Mouse (Mus musculus) heart, postnatal 36 days (tissue): ENCODE data around the gene Napepld. TPM values are rescaled to one million over a fixed set of nuclear protein-coding genes. Genes with fewer than 3 reads are reported as not detected.
A peak's percentile ranks its signal among the peaks of the same experiment; 100 is the strongest.
"Not testable (repeated sequence)": the region's sequence is repeated elsewhere in the genome, so short reads cannot be mapped to it uniquely, and the experiment has no call there.

ENCODE experiments used
- DNase-seq, 2 experiments: peaks; one replicate each; pipeline ENCODE4 v3.0.0; 2021 to 2022
- intact Hi-C: fragments of 180-260 bp; cut with DNase I; formaldehyde crosslinking; loops from one replicate; pipeline ENCODE4 v1.15.1; 2025
- total RNA-seq, 2 experiments: library from RNA; stranded (reverse); gene quantifications; 2 replicates each; pipeline ENCODE4 v1.2.3; 2021

Napepld gene
- total RNA-seq, 2 experiments from 2014 or later: 4.3 to 5.4 TPM

GRCm38 (mm10) chr5:21672812-21673635 lies 28.2 kb downstream of the Napepld start:
- intact Hi-C loops: no loop called here
- no peak for DNase-seq

- intact Hi-C loops: no loop called here
Observed at GRCm38 (mm10) chr5:21669307-21669706, 31.9 kb downstream of the Napepld start.

GRCm38 (mm10) chr5:21667191-21668137 lies 33.7 kb downstream of the Napepld start:
- DNase-seq: no peak
- intact Hi-C loops: no loop called here

More at GRCm38 (mm10) chr5:21669307-21669706, 31.9 kb downstream of the Napepld start:
- no peak for DNase-seq

GRCm38 (mm10) chr5:21663081-21663480 lies 38.1 kb downstream of the Napepld start:
- intact Hi-C loops: no loop called here
- no peak for DNase-seq

DNA sequence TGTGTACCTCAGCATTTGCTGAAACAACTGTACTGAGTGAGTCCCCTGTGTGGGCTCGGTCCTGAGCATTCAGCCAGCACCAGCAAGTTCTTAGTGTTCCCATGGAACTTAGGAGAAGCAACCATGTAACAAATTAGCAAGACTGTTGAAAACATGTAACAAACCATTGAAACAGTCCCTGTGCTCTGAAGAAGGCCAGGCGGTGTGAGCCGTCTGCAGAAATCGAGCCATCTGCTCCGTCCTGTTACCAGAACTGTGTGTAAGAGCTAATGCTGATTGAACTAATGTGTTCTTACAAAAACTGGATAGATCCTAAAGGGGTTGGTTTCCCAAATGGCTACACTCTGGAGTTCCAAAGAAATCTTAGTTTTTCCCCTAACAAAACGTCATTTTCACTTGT lies 40.3 kb downstream of the Napepld start:
- DNase-seq: no peak

DNA sequence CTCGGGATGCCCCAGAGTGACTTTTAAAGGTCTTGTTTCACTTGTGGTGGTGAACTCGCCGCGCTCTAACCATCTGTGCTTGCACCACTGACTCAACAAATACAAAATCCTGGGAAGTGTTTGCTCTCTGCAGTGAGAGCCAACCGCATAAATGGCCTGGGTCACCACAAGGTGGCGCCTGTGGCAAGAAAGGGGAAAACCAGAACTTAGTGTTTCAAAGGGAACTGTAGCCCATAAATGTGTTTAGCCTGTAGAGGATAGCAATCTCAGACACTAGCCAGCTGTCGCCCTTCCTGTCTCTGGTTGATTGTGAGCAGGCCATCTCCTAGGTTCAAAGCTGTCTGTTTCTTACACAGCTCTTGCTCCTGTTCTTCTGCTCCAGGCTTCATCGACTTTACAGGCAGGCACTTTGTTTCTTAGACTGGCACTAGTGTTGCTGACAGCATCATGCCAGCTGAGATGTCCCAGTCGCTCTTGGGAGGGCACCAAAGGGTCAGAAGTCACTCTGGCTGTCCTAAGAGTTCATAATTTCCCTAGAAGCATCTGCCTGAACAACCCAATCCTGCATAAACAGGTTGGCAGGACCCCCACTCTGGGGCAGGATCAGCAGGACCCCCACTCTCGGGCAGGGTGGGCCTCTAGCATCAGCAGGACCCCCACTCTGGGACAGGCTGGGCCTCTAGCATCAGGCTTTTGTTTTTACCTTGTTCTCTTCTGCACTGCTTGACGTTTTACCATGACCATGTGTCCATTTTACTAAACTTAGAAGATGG lies 42.4 kb downstream of the Napepld start:
- intact Hi-C loops: loop anchor here (1.0 to 5.0 kb wide), 2 partner anchors 43 to 76 kb away; partner anchors contain the start of gene Napepld
- peak; percentile 76 to 86 for DNase-seq

More for the DNA sequence above, 40.3 kb downstream of the Napepld start:
- intact Hi-C loops: no loop called here

DNA sequence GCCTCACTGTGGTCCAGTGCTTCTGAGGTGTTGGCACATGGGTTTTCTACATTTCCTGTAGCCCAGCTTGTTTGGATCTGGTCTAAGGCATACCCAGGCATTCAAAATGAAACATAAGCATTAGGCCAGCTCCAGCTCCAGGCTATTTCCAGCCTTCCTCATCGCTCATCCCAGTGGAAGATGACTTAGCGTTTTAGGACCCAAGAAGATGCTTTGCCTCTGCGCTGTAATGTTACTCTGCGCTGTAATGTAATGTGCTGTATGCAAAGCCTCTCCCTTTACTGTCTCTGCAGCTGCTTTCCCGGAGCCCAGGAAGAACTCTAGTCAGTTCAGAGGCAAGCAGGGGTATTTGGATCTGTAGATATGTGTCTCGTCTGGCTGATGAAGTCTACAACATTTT lies 43.2 kb downstream of the Napepld start:
- intact Hi-C loops: loop anchor here (1.0 to 5.0 kb wide), 2 partner anchors 44 to 77 kb away; partner anchors contain the start of gene Napepld
- no peak for DNase-seq

DNA sequence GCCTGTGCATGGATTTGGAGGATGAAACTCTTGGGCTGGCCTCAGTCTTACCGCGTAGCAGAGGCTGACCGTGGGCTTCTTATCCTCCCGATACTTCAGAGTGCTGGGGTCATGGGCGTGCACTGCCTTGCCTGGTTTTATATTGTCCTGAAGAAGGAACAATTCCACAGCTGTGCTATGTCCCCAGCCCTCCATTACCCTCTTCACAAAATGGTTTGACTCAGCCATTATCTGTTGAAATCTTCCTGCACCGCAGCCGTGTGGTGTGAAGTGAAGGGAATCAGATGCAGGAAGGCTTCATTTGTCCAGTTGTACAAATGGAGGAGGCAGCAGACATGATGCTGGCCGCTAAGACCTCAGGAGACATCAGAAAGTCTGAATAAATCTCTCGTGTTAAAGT lies 44.3 kb downstream of the Napepld start:
- DNase-seq: no peak
- intact Hi-C loops: loop anchor here (5.0 kb wide), 1 partner anchor 45 kb away; the partner anchor contains the start of gene Napepld

DNA sequence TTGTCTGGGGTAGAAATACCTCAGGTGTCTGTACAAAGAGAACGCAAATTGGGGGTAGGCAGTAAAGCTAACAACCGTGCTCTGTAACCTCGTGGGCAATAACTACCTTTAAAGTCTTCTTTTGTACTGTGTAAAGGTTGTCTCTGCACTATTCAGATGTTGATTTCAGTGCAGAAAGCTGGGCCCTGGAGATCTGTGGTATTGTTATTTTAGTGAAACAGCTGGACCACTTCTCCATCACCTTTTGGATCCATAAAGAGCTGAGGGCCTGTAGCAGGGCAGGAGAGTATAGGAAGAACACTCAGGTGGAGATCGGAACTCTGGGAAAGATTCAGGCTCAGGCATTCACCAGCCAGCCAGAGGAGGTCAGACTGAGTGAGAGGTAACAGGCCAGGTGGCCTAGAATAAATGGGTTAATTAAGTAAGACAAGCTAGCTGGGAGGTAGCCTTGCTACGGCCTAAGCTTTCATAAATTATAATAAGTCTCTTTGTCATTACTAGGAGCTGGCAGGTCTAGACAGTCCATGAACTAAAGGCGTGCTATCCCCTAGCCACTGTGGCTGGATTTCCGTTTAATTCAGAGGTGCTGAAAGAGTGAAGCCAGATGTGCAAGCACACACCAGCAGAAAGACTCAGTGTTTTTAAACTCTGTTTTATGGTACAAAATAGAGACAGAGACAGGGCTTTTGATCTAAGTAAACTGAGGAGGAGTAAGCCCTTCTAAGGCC lies 49.1 kb downstream of the Napepld start:
- intact Hi-C loops: no loop called here
- DNase-seq: no peak

DNA sequence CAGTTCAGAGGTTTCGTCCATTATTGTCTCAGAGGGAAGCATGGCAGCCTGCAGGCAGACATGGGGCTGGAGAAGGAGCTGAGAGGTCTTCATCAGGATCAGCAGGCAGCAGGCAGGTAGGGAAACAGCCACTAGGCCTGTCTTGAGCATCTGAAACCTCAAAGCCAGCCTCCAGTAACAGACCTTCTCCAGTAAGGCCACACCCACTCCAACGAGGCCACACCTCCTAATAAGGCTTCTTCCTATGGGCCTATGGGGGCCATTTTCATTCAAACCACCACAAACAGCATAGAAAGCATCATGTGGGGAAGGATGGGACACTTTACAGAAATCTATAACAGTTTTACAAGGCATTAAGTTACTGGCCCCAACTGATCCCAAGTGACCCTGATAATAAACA lies 50.5 kb downstream of the Napepld start:
- intact Hi-C loops: no loop called here
- no peak for DNase-seq

- DNase-seq: no peak
- intact Hi-C loops: no loop called here
Observed at GRCm38 (mm10) chr5:21646133-21646491, 55.1 kb downstream of the Napepld start.

- peak; percentile 78 to 84 for DNase-seq
- intact Hi-C loops: loop anchor here (2.0 kb wide), 1 partner anchor 55 kb away; the partner anchor contains the start of gene Napepld
Observed at GRCm38 (mm10) chr5:21645439-21646132, 55.6 kb downstream of the Napepld start, which contains the start of the genes Fbxl13 and Armc10. TSS of gene Fbxl13 (minus strand) at chr5:21645634. TSS of gene Armc10 (plus strand) at chr5:21645813.

GRCm38 (mm10) chr5:21644891-21645438 lies 56.2 kb downstream of the Napepld start:
- intact Hi-C loops: loop anchor here (2.0 kb wide), 1 partner anchor 56 kb away; the partner anchor contains the start of gene Napepld
- DNase-seq: no peak

- intact Hi-C loops: loop anchor here (2.0 kb wide), 2 partner anchors 57 to 211 kb away; partner anchors contain the start of gene Napepld
- DNase-seq: no peak
Observed at GRCm38 (mm10) chr5:21643606-21644005, 57.6 kb downstream of the Napepld start.

DNA sequence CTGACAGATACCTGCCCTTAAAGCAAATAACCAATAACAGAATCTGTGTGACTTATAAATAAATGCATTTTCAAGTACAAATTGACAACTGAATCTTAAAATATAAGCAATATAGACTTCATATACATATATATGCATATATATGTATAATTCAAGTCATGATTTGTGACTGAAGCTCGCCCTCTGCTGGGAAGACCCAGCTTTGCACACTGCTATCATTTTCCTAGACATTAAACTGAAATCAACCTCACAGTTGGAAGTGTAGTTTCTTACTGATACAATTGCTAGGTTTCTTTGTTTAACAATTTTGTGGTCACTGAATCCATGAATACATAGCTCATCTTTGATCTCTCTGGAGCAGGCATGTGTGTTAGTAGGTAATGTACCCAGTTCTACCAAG lies 60.2 kb downstream of the Napepld start:
- peak in 1 of 2 experiments; percentile 49 for DNase-seq
- intact Hi-C loops: loop anchor here (2.0 kb wide), 1 partner anchor 376 kb away; no protein-coding TSS in a partner anchor

DNA sequence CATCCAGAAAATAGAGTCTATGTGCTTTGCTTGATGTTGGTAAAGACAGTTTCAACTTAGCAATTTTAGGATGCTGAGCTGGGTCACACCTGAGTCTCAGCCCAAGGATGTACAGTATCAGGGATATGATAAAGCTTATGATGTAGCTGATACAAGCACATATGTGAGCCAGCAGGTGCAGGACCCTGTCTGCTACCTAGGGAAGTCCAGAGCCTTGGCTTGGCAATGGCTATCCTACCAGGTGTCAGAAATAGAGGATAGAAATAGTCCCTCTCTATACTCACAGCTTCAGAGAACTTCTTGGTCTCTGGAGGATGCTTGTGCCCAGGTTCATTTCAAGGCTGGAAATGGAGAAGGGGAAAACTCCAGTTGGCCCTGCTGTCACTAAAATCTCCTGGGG lies 75.3 kb downstream of the Napepld start:
- DNase-seq: no peak
- intact Hi-C loops: no loop called here

DNA sequence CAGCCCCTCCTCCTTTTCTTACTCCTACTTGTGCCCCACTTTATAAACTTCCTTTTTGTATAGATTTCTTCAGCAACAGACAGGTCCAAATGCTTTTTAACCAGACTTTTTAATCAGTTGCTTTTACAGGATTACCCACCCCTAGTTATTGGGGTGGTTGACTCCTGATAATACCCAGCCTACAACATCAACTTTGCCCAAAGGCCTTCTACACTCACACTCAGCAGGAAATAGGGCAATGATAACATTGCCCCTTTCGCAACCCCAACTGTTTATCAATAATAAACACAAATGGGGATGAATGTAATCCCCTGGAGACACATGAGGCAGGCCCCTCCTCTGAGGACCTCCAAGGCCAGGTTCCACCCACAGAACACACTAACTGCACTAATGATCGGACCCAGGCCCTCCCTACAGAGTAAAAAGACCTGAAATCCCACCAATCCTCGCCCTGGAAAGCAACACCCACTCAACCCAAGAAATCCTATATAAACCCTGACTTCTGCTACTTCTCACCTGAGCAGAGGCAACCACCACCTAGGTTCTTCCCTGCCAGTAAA lies 84.7 kb downstream of the Napepld start:
- DNase-seq: no peak
- intact Hi-C loops: no loop called here

DNA sequence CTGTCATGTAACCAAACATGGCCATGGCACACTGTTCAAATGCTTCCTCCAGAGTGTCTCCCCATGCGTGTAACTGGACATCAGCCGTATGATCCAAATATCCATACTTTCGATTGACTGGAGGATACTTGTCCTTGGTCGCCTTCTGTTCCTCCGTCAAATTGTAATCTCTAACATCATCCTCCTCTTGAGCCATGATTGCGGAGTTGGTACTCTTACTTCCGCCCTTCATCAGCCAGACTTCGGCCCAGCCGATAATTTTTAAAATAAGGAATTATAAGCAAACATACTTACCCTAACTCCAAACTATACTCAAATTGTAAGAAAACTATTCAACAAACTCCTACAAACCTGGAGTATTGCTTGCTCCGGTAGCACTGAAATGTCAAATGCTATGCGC lies 86.9 kb downstream of the Napepld start:
- DNase-seq, intact Hi-C loops: not testable (repeated sequence)
